Mouse (Mus musculus) natural killer cell, adult 2 months (primary cell): ENCODE measurements around the gene Prkch.
"Not testable (repeated sequence)": the region's sequence is repeated elsewhere in the genome, so short reads cannot be mapped to it uniquely, and the experiment has no call there.

Experiments
- DNase-seq, 2 experiments: peaks; one replicate each; pipeline ENCODE4 v3.0.0; 2022; ENCODE audit warnings: low spot score in 2 of 2

Prkch gene

DNA sequence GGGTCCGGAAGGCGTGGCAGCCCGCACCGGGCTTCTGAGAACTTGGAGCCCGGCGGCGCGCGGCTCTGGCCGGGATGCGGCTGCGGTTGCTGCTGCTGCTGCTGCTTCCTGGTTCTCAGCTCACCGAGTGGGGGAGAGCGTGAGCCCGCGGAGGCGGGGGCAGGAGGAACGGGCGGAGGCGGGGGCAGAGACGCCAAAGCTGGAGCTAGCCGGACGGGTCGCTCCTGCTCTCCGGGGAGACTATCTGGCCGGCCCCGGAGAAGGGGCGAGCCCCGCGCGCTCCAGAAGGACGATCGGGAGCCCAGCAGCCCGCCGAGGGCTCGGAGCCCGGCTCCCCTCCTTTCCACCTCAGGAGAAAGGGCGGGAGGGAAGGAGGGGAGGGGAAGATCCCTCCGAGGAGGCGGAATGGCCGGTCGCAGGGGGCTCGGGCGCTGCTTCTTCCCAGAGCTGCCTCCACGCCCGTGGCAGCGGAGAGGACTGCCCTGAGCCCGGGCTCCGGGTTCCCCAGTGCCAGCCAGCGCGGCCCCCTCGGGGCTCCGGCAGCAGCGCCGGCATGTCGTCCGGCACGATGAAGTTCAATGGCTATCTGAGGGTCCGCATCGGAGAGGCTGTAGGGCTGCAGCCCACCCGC, at the start of gene Prkch:
TSS of gene Prkch (plus strand) at position 187 of the 631 bp plus-strand sequence.
- DNase-seq, result peak; percentile 78 to 79

GRCm38 (mm10) chr12:73537499-73538138, 47.0 kb upstream of the Prkch start:
- DNase-seq, result no peak

DNA sequence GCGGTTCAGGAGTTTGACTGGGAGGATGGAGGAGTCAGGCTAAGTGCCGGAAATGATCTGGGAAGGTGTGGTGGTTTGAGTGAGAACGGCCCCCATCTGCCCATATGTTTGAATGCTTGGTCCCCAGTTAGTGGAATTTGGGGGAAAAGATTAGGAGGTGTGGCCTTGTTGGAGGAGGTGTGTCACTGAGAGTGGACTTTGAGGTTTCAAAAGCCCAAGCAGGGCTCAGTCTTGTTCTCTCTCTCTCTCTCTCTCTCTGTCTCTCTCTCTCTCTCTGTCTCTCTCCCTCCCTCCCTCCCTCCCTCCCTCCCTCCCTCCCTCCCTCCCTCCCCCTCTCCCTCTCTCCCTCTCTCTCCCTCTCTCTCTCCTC, 46.5 kb upstream of the Prkch start:
- DNase-seq, result not testable (repeated sequence)

DNA sequence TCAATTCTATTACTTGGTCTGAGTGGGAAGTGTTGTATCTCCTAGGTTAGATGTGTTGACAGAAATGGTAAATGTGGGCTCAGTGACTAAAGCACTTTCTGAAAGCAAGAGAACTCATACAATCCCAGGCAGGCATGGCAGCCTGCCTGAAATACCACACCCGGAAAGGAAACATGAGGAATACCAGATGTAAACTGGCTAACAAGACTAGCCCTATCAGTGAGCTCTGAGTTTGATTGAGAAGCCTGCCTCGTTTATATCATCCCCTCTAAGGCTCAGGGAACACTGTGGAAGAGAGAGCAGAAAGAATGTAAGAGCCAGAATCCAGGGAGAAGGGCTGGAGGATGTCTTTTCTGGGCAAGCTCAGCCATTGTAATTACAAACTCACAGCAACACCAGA, 45.4 kb upstream of the Prkch start:
- no peak for DNase-seq

DNA sequence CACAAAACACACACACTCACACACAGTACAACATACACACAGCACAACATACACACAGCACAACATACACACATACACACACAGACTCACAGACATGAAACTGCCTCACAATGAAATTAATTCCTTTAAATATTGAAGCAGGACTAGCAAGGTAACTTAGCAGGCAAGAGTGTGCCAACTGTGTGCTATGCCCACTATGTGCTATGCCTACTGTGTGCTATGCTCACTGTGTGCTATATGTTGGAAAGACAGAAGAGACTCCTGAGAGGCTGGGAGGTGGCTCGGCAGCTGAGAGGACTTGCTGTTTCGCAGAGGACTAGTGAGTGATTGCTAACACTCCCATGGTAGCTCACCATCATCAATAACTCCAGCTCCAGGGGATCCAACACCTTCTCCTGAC, 44.2 kb upstream of the Prkch start:
- no peak for DNase-seq

GRCm38 (mm10) chr12:73543191-73543590, 41.4 kb upstream of the Prkch start:
- DNase-seq, result no peak

GRCm38 (mm10) chr12:73544736-73545671, 39.6 kb upstream of the Prkch start:
- no peak for DNase-seq

- DNase-seq, result peak in 1 of 2 experiments; percentile 9
Observed at GRCm38 (mm10) chr12:73545672-73546085, 38.9 kb upstream of the Prkch start.

DNA sequence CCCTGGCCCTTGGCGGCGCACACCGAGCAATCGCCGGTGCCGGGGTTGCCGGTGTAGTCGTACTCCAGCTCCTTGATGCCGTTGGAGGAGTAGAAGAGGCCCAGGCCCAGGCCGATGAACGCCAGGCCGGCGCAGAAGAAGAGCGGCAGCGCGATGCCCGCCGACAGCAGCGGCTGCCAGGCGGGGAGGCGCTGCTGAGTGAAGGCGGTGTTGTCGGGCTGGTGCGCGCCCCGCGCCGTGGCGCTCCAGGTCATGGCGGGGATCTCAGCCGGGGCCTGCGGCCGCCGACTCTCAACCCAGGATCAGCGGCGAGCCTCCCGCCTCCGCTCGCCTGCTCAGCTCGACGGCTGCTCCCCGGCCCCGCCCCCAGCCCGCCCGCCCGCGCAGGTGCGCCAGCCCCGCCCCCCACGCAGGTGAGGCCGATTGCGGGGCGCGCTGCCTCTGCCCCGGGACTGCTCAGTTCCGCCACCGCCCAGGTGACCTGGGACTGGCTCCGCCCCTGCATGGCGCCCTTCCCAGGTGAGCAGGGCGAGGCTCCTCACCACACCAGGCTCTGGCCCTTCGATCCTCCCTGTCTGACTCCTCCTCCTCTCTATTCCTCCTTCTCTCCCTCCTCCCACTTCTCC, 38.4 kb upstream of the Prkch start, which contains the start of gene Tmem30b:
TSS of gene Tmem30b (minus strand) at position 307 of the 626 bp plus-strand sequence.
- no peak for DNase-seq

DNA sequence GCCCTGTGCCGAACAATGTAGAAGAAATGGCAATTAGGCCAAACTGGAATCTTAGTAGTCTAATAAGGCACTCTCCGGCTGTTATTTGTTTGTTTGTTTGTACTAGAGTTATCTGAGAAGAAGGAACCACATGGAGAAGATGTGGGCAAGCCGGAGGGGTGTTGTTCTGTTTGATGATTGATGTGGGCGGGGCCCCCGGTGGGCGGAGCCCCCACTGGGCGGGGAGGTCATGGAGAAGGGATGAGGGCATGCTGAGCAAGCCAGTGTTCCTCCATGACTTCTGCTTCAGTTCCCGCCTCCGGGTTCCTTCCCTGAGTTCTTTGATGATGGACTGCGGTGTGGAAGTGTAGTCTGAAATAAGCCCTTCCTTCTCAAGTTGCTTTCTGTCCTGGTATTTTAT, 37.0 kb upstream of the Prkch start:
- no peak for DNase-seq

GRCm38 (mm10) chr12:73548259-73548658, 36.3 kb upstream of the Prkch start:
- DNase-seq, result no peak

DNA sequence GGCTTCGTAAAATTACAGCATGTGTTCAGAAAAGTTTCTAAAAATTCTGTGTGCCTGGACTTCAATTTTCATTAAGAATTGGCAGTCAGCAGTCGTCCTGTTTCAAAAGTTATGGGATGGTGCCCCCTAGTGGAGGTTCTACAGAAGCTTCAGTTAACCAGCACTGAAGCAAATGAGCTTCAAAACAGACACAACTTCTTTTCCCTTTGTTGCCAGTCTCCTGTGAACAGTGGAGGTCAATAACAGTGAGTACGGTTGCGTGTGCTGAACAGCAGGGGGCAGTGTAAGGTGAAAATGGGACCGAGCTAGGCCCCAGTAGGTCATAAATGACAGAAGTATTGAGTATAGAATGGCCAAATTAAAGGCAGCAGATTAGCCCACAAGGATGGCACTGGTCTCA, 30.4 kb upstream of the Prkch start:
- DNase-seq, result peak; percentile 62 to 64

- DNase-seq, result no peak
Observed at GRCm38 (mm10) chr12:73558525-73559195, 25.9 kb upstream of the Prkch start.

- DNase-seq, result no peak
Observed at GRCm38 (mm10) chr12:73560091-73560490, 24.5 kb upstream of the Prkch start.

- not testable (repeated sequence) for DNase-seq
Observed at GRCm38 (mm10) chr12:73563122-73563521, 21.5 kb upstream of the Prkch start.

- no peak for DNase-seq
Observed at GRCm38 (mm10) chr12:73564176-73564575, 20.4 kb upstream of the Prkch start.

DNA sequence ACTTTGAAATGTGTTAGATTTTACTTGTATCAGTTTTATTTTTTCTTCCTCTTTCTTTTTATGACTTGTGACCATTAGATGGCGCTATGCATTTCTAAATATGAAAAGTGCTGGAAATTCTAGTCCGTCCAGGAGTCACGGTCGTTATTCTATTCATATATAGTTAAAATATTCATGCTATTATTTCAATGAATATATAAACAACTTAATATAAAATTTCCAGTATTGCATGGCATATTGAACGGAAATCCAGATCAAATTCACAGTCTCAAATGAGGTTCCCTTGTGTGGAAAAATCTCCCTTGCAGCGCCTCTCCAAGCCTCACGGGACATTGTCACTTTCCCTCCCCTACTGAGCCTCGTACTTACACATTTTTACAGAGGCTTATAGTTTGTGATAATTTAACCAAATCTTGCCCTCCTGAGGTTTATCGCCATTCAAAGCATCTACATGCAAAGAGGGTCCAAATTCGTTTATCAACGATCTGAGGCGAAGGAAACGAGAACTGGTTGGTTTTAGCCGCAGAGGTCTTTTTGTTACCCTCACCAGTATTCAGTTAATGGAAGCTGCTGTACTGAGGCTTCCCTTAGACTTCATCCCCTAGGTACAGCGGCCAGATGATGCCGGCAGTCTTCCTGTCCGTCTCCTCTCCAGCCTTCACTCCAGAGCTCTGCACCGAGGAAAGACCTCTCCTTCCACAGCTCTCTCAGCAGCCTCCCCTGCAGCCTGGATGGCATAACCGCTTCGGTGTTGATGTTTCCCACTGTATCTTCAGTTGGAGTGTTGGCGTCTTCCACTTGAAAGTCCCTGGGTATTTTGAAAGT, 19.6 kb upstream of the Prkch start:
- DNase-seq, result no peak

DNA sequence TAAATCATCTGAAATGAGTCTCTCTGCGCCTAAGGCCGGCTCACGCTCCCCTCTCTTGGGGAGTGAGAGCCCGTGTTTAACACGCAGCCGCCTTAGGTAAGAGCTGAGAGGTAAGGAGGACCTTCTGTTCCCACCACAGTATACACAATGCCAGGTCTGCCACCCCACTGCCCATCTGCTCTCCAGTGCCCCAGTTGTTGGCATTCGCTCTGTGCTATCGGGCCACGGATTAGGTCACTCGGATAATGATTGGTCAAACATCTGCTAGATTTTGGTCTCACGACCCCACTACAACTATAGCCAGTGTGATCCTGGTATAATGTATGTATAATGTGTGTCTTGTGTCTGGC, 19.0 kb upstream of the Prkch start:
- DNase-seq, result no peak

DNA sequence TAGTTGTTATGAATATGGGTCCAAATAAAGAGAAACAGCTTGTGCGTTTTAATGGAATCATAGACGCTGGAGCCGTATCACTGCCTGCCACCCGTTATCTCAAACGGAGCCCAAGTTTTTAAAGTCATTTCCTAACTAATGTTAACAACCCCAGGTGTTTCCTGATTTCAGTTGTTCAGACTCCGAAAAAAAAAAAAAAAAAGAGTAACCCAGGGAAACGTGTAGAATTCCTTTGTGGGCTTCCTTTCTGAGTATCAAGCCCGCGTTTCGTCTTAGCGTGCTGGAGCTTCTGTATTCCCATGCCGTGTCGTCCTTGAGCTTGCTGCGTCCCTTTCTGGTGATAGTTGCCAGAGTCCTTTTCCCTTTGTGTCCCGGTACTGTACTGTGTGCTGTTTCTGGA, 10.0 kb upstream of the Prkch start:
- no peak for DNase-seq

DNA sequence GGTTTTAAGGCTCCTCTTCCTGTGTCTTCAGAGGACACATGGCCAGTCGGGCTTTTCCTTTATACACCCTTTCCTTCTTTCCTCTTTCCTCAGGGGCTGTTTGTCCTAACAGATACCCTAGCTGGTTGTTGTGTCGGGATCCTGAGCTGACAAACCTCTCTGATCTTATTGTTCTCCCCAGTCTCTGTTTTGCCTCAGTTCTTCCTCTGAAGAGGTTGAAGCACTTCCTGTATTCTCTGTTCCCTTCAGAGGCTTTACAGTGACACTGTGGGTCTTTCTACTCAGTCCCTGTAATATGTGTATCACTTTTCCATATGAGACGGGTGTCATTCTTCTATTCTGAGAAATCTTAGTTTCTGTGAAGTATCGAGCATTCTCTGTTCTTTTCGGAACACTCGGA, 6.5 kb upstream of the Prkch start:
- no peak for DNase-seq

DNA sequence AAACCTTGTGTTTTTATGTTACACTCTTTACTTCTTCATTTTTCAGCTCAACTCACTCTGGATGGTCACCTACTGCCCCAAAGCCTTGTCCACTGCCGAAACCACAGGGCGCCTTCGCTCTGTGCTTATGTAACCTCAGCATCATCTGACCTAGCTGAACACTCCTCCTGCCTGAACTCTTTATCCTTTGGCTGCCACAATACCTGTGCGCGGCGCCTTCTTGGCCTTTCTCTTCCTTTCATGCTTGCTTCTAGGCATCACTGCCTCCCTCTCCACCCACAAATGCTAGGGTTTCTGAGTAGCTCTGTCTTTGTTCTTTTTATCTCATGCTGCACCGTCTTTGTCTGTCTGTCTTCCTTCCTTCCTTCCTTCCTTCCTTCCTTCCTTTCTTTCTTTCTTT, 3.8 kb upstream of the Prkch start:
- no peak for DNase-seq
